ENCODE assay signal across 9 mouse cellular contexts in the genomic region with DNA sequence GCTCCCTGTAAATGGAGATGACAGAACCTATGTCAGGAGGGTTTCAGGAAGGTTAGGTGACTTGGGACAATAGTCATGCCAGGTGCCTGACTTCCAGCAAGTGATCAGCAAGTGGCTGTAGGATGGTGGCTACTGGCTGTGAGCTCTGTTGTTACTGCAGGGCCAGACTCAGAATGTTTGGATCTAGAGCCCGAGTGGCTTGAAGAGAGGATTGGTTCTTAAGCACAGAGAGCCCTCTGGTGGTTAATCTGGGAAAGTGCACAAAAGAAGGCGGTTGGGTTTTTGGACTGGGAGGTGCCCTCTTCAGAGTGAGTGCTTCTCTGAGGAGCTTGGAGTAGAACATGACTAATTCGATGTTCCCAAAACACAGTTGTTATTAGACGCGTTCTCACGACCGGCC. TPM values are rescaled to one million over a fixed set of nuclear protein-coding genes. Genes with fewer than 3 reads are reported as not detected.
DNase-seq lines count a peak whose midpoint lies in the region; ATAC-seq and TF ChIP-seq lines count a peak whose summit lies in the region.
"Had no signal": no experiment of that assay in that cellular context is flagged by ENCODE, and none has a peak within 500 bp of the region (broad histone marks: within the 10 kb centered on the region; RNA-seq: fewer than 3 reads in every experiment).

No protein-coding gene starts in this region.

- H3K9me3 ChIP-seq in liver, embryonic 16.5 days (replicated peaks; ENCODE audit: control insufficient read depth, low read length): no peaks in the 10 kb centered on the region
- H3K9me3 ChIP-seq: limb, embryonic 13.5 days had no signal

- no peaks in the 10 kb centered on the region for H3K79me2 ChIP-seq in C2C12 (ENCODE audit: control insufficient read depth, insufficient read depth)

- DNase-seq in NIH3T3 (ENCODE audit: low read depth): peak; percentile 82
- DNase-seq in cerebellum, adult 8-10 months: peak; percentile 78
- DNase-seq in gastrocnemius, postnatal 14 days: peak; percentile 48
- DNase-seq in kidney, postnatal 25 days: peak; percentile 71 to 78
- DNase-seq in retina, postnatal 7 days (ENCODE audit: low read depth, low spot score): peak; percentile 32
- peak; percentile 76 for DNase-seq in urinary bladder, postnatal 14 days (ENCODE audit: low spot score)

- H3K36me3 ChIP-seq in C2C12 (ENCODE audit: control insufficient read depth, insufficient read depth): no peaks in the 10 kb centered on the region
- H3K36me3 ChIP-seq in liver, embryonic 16.5 days (ENCODE audit: control insufficient read depth, insufficient read depth): no peaks in the 10 kb centered on the region
- H3K36me3 ChIP-seq: limb, embryonic 13.5 days had no signal

- 0 out of 2 replicates have a peak, but pooled peaks have one; percentile 30 for ATAC-seq in liver, embryonic 16.5 days (ENCODE audit: low read depth)

- 43% methylated on average over 7 of the region's 7 CpGs for WGBS in liver, embryonic 16.5 days (ENCODE audit: insufficient replicate concordance)

- H3K27me3 ChIP-seq in C2C12 (ENCODE audit: control insufficient read depth, insufficient read depth, insufficient read length): no peaks in the 10 kb centered on the region
- no peaks in the 10 kb centered on the region for H3K27me3 ChIP-seq in liver, embryonic 16.5 days (ENCODE audit: control insufficient read depth, insufficient read depth, low read depth, low read length)
- H3K27me3 ChIP-seq: limb, embryonic 13.5 days had no signal

- no peak overlapping the region for H3K4me2 ChIP-seq in liver, embryonic 16.5 days (ENCODE audit: low read depth, low read length)
- H3K4me2 ChIP-seq: limb, embryonic 13.5 days had no signal

- H3K9ac ChIP-seq in liver, embryonic 16.5 days (ENCODE audit: low read depth, low read length): no peak overlapping the region
- H3K9ac ChIP-seq: limb, embryonic 13.5 days had no signal

- H3K4me3 ChIP-seq in C2C12 (ENCODE audit: insufficient read depth, poor library complexity, severe bottlenecking): no peak overlapping the region
- H3K4me3 ChIP-seq in liver, embryonic 16.5 days (ENCODE audit: low read depth, low read length): no peak overlapping the region
- H3K4me3 ChIP-seq: limb, embryonic 13.5 days had no signal

- H3K79me3 ChIP-seq in C2C12 (ENCODE audit: low read depth): no peaks in the 10 kb centered on the region

- H3K27ac ChIP-seq in liver, embryonic 16.5 days (ENCODE audit: low read length): no peak overlapping the region
- H3K27ac ChIP-seq: limb, embryonic 13.5 days had no signal

- intact Hi-C loops in gastrocnemius, postnatal 14 days (cut with DNase I; ENCODE audit: low total_unique reads): no loop called here

- H3ac ChIP-seq in C2C12 (ENCODE audit: control insufficient read depth, insufficient read length, low read depth): peak overlapping the region; percentile 10

- TF ChIP-seq CTCF in C2C12 (IDR thresholded peaks at IDR 0.05; ENCODE audit: control insufficient read depth, insufficient read depth, insufficient read length): no peak

- H3K4me1 ChIP-seq in liver, embryonic 16.5 days (ENCODE audit: control insufficient read depth, low read depth, low read length): no peaks in the 10 kb centered on the region
- H3K4me1 ChIP-seq: limb, embryonic 13.5 days had no signal

TF ChIP-seq in C2C12, 6 proteins besides CTCF, POLR2A, EP300 and RAD21:
- TF ChIP-seq FOSL1 (IDR thresholded peaks at IDR 0.05; ENCODE audit: insufficient read depth, low read length, poor library complexity, severe bottlenecking): no peak
- TF ChIP-seq CEBPB (IDR thresholded peaks at IDR 0.05; ENCODE audit: low read depth): no peak
- no peak for TF ChIP-seq MYOG (IDR thresholded peaks at IDR 0.05; ENCODE audit: control insufficient read depth, extremely low read depth, insufficient read length)
- TF ChIP-seq USF1 (IDR thresholded peaks at IDR 0.05; ENCODE audit: low read depth): no peak
- no peak for TF ChIP-seq MAX (IDR thresholded peaks at IDR 0.05)
- no peak for TF ChIP-seq MYOD1 (IDR thresholded peaks at IDR 0.05; ENCODE audit: control insufficient read depth, insufficient read length, low read depth)

RNA-seq across cellular contexts. Expression of a gene that starts 36.4 kb away (rescaled TPM):
- polyA plus RNA-seq in C2C12 (2012; fragmentation: generic; extraction: Trizol): 4.5 TPM
- 1 to 10 TPM; 4.7 to 5.7 TPM for total RNA-seq in gastrocnemius, postnatal 14 days (2021)
- 2.3 and 2.5 TPM in 2 replicates for polyA plus RNA-seq in liver, embryonic 16.5 days (2015; fragmentation: Nextera tagmentation; extraction: Ambion mirVana)

RNA-seq across cellular contexts. Expression of a gene that starts 55.7 kb away (rescaled TPM):
- polyA plus RNA-seq in C2C12 (2012; fragmentation: generic; extraction: Trizol): not detected
- 1 to 10 TPM in 1 of 2 experiments, under 1 TPM in 1; 0.66 to 2.4 TPM for total RNA-seq in gastrocnemius, postnatal 14 days (2021)
- polyA plus RNA-seq in liver, embryonic 16.5 days (2015; fragmentation: Nextera tagmentation; extraction: Ambion mirVana): 39.3 and 51.1 TPM in 2 replicates

Comparison
In these comparisons a context has a peak if more than half of its experiments do, and no peak if none do; other contexts are left out.
1. DNase-seq: peak in every context shown above with its lines; median percentile 82 in NIH3T3; 78 in cerebellum, adult 8-10 months; 76 in urinary bladder, postnatal 14 days; 74 in kidney, postnatal 25 days; 48 in gastrocnemius, postnatal 14 days; 32 in retina, postnatal 7 days.
2. RNA of a gene that starts 55.7 kb away (polyA plus RNA-seq): 39.3 to 51.1 TPM in liver, embryonic 16.5 days; not detected in C2C12 (single experiment); every median in the first group is over 10 times any median in the second.